Mouse (Mus musculus) c-Kit-positive CD71-negative TER-119-negative erythroid progenitor cells, embryonic 14.5 days (primary cell): ENCODE data around the gene Plcz1.

ENCODE experiments used
- DNase-seq: peaks from one replicate; pipeline ENCODE4 v3.0.0-alpha.2; 2013; ENCODE audit warnings: low read depth

Plcz1 gene

DNA sequence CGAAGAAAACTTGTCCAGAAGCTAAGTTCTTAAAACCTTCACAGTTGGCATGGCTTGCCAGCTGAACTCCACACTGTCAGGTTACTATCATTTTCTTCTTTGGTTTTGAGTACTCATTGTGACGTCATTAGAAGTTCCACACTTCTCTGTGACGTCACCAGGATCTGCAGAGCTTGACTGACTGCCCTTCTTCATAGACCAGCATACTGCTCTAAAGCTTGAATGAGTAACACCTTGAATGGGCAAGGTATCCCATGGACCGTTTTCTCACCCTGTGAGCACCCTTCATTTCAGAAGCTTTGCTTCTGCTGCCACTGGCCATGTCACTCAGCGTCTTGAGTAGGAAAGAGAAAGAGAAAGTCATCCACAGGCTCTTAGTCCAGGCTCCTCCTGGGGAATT, at the start of gene Plcz1:
Gene Plcz1, minus strand, starts transcription at position 101 of the 400 bp plus-strand sequence.
- DNase-seq, result no peak

DNA sequence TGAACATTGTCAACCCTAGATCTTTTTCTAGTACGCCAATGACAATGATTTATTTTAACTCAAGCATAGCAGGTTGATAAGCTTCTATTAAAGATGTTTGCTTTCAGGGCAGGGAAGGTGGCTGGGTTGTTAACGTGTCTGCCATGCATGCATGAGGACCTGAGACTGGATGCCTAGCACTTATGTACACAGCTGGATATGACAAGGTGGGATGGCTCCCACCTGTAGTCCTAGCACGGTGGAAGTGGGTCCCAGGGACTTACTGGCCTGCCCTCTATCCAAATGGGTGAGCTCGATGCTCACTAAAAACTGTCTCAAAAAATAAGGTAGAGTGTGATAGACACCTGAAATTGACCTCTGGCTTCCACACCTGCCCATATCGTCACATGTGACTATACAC, 48.6 kb upstream of the Plcz1 start:
- DNase-seq, result no peak

- no peak for DNase-seq
Measured at GRCm38 (mm10) chr6:140081739-140082138, 40.5 kb upstream of the Plcz1 start.

GRCm38 (mm10) chr6:140080933-140081332, 39.7 kb upstream of the Plcz1 start:
- no peak for DNase-seq

GRCm38 (mm10) chr6:140069177-140069576, 27.9 kb upstream of the Plcz1 start:
- no peak for DNase-seq

DNA sequence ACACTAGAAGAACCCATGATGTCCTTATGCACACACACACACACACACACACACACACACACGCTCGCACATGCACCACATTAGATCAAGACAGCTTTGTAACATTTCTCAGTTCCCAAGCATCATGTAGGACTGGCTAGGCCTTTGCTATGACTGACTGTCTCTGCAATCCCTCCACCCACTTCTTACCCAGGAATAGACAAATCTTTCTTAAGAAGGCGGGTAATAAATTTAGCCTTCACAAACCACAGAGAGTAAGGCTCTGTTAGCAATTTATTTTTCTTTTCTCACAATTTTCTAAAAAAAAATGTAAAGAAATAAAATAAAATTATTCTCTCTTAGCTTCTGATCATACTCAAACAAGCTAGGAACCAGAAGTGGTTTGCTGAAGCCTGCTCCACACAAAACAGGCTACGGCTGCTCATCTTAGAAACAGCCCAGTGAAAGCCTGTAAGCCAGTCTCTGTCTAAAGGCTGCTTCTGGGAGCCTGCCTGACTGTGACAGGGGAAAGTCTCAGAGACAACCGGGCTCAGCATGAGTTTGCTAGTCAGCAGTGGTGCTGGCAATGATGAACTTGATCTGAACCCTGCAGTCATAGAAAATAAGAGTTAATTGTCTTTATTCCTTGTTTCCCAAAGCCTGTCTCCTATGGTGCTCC, 13.1 kb upstream of the Plcz1 start:
- DNase-seq, result no peak

DNA sequence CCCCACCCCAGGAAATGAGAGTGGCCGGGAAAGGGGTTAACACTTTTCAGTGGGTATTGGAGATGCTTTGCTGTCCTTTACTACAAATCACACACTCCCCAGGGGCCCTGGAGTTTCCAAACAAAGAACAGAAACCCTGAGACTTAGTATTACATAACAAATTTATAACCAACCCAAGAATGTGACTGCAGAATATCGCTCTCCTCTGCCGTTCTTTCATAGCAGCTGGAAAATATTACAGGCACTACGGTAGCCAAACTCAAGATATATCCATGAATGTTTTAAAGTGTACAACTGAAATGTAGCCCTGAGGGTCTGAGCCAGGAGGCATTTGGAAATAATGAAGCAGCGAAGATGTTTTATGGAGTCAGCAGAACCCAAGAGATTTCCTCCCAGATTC, 10.2 kb upstream of the Plcz1 start:
- no peak for DNase-seq

- DNase-seq, result no peak
Measured at GRCm38 (mm10) chr6:140040952-140041351, 305 bp downstream of the Plcz1 start, which contains the start of gene Capza3. TSS of gene Capza3 (plus strand) at chr6:140041252.

DNA sequence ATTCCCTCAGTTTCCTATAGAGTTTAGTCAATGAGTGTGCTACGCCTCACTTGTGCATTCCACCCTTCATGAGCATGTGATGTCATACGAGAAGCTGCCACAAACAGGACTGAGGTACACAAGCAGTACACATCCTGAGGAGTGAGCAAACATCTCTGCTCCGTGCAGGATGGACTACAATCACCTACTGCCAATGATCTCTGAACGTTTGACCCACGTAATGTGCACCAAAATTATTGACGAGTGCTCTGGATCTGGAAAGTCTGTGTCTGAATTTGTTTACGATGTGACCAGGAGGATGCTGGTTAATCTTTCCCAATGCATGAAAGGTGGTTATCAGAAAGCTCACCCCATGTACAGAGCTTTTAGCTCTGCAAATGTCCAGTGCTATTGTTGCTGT, 16.9 kb downstream of the Plcz1 start:
- DNase-seq, result no peak

GRCm38 (mm10) chr6:140005181-140005580, 36.1 kb downstream of the Plcz1 start:
- DNase-seq, result no peak

DNA sequence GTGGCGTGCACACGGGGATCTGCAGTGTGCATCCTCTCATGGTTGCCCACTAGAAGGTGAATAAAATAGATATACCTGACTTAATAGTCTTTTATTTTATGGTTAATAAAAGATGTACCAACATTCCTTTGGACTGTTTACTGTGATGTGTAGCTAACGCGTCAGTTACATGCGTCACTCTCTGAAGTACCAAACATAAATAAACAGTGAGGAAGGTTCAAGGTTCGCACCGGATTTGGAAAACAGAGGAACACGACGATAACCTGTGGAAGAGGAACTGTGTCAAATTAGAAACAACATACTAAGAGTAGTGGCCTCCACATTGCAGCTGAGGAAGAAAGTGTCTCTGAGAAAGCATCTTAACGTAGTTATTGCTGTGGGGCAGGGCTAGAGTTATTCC, 51.7 kb downstream of the Plcz1 start:
- no peak for DNase-seq

DNA sequence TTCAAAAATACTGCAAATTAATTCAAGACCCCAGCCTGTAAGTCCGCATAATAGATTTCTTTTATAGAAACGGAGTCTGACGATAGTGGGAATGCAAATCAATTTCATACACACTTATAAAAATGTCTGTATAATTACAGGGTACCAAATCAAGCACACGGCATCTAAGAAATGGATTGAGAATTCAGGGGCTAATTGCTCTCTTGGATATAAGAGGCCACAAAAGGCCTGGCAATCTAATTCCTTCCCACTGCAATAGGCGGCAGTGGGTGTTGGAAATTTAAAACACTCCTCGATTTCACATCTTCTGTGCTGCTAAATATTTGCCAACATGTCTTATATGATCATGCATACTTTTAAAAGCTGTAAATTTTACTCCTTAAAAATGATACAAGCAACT, 52.2 kb downstream of the Plcz1 start:
- DNase-seq, result no peak

DNA sequence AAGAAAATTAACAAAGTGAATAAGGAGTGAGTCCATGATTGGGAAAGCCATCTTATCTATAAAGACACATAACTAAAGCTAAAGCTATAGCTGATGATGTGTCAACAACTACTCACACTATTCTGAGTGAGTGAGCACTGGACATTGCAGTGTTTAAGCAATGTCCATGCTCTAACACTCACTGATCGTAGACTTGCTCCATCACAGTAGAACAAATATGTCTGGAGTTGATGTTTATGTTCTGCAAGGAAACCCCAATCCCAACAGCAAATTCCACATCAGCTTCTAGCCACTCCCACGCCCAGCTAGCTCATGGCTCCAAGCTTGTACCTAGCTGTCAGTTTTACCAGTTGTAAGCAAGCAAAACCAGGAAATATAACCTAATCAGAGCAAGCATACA, 54.7 kb downstream of the Plcz1 start:
- no peak for DNase-seq

DNA sequence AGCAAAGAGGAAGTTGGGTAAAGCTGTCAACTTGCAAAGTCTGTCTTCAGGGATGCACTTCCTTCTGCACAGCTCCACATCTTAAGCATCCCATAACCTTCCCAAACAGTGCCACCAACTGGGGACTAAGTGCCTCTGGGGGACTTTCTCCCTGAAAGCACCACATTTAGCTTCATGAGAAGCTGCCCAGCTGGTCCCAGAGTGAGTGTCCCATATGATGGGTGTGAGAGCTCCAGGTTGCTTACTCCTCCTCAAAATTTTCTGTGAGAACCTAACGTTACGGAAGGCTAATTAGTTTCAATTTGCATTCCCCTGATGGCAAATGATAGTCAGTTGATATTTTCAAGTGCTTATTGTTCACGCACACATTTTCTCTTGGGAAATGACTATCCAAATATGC, 57.2 kb downstream of the Plcz1 start:
- DNase-seq, result no peak

DNA sequence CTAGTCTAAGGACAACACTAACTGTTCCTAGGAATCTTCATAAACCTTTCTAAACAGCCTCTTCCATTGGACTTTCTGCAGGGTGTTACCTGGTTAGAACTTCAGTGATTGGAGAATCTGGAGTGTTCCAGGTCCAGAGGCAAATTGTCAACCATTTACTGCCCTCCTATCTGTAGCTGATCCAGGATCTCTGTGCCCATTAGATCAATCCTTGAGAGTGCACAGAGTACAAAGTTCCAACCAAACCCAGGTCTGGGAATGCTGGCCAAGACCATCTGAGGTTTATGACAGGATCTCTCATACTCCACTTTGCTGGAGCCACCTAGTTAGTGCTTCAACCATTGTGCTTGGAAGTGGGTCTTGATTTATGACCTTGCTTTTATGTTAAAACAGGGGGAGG, 60.2 kb downstream of the Plcz1 start:
- no peak for DNase-seq

- DNase-seq, result no peak
Measured at GRCm38 (mm10) chr6:139978114-139978513, 63.1 kb downstream of the Plcz1 start.

- DNase-seq, result no peak
Measured at GRCm38 (mm10) chr6:139974668-139975067, 66.6 kb downstream of the Plcz1 start.

DNA sequence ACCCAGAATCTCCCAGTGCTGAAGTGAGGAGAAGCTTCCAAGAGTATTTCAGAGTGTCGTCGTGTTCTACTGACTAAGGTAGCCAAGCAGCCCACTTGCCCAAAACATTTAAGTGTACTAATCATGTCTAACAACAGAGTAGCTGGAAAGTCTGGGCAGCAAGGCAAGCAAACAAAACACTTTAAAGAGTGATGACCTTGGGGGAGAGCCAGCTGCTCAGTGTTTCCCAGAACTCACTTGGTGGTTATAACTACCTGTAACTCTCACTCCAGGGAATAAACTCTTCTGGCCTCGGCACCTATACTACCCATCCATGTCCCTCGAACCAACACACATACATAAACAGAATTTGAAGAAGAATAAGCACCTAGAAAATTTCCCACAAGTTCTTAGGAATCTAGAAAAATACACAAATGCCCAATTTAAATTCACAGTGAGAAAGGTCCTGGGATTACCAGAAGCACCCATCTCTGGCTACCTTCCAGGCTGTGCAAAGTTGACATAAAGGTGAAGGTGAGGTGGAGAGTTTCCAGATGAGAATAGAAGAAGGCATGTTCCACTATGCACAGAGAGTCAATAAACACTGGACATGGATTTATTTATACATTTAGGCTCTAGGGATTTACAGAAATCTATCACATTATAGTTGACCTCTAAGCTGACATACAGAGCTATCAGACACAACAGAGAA, 69.5 kb downstream of the Plcz1 start:
- no peak for DNase-seq

DNA sequence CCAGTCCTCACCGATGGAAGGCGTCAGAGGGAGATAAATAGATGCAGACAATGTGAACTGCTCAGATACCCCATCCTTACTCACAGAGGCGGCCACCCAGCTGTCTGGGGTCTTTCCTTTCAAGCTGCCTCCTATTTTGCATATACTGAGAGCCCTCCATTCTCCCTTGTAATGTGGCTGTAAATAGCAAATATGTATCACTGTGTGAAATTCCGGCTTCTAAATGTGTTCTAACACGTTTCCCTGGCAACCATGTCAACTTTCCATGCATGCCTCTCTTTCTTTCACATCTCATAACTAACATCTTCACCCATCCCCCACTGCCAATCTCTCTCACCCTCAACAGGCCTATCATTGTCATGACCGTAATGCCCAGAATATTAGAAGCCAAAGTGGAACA, 74.6 kb downstream of the Plcz1 start:
- no peak for DNase-seq

DNA sequence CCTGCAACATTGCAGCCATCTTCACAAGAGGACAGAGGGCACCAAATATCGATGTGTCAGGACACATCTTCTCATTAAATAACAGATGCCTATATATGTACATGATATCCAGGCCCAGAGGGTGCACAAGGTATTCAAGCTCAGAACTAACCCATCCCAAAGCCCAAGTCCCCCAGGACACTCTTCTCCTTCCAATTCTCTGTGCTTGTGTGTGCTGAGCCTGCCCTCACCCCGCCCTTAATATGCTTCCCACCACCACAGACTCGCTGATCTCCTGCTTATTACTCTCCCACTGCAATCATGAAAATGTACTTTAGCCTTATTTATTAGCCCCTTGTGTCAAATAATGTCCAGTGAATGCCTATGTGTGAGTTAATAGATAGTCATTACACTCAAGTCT, 76.4 kb downstream of the Plcz1 start:
- no peak for DNase-seq

DNA sequence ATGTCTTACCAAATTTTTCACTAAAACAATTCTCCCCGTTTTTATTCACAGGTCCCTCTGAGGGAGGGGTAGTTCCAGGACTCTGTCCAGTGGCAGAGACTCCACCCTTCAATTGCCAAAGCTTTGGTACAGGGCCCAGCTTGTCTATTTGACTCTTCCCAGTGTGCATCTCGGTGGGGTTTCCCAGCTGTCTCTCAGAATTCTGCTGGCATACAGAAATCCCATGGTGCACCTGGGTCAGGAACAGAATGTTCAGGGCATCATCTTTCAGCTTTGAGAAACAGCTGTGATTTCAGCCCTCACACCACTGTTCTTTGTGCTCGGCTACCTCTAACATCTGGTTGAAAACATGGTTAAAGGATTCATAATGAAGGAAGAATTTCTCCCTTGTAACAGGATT, 77.5 kb downstream of the Plcz1 start:
- DNase-seq, result no peak

DNA sequence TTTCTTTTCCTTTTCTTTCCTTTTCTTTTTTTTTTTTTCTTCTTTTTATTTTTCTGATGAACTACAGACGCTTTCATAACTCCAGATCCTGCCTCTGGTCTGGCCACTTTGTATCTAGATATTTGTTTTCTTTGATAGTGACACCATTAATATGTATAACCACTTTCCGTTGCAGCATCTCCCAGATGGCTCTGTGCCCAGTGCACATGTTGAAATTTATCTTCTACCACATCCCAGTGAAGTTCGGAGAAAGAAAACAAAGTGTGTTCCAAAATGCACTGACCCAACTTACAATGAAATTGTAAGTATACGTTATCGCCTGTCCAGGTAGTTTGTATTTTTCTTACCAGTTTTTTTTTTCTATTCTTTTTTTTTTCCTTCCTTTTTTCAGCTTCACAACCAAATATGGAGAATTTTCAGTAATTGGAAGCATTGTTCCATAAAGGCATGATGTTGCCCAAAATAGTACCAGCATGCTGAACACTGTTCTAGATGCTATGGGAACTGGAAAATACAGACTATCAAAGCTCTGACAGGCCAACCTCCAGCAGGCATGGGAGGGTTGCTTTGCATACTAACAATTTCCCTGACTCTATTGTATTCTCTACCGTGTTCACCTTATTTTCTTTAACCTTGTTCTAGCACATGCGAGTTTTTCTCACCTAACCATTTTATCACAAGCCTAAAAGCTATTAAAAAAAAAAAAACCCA, 83.6 kb downstream of the Plcz1 start:
- DNase-seq, result no peak

DNA sequence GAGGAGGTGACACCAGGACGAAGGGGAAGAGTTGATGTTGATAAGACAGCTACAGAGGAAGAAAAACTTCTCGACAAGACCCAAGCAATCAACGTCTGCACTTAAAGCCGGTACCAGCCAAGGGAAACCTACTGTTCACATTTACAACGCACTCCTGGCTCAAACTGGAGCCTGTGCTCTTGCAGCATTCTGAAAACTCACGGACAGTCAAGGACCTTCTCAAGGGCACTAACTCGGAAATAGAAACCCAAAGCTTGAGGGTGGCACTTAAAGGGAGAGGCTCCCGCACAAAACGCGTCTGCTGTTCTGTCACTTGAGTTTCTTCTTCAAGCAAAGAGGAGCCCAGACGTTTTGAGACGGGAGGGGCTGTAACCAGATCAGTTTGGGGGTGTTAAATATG, 87.7 kb downstream of the Plcz1 start:
- DNase-seq, result no peak
